Mouse (Mus musculus): ENCODE measurements around the gene Kat2b. TPM values are rescaled to one million over a fixed set of nuclear protein-coding genes. Genes with fewer than 3 reads are reported as not detected.

The Kat2b gene
- polyA plus RNA-seq, 1 experiment from 2014 or later, result 5.2 TPM

- H3K27me3 ChIP-seq (ENCODE audit: control insufficient read depth, insufficient read depth, low read length), result no peaks in the 10 kb centered on the region
- 70% methylated on average over 8 of the region's 8 CpGs for WGBS
- H3K9me3 ChIP-seq (replicated peaks; ENCODE audit: control insufficient read depth, low read length), result 0 out of 2 replicates have a peak, but pooled peaks cover 3% of the 10 kb centered on the region
These were observed 15.1 kb upstream of the Kat2b start for GRCm38 (mm10) chr17:53551306-53552299.

GRCm38 (mm10) chr17:53554088-53554487, 12.6 kb upstream of the Kat2b start:
- no peaks in the 10 kb centered on the region for H3K4me1 ChIP-seq (ENCODE audit: control insufficient read depth, insufficient read depth, low read length)
- no peak overlapping the region for H3K9ac ChIP-seq (ENCODE audit: low read length)
- H3K36me3 ChIP-seq (ENCODE audit: control insufficient read depth, insufficient read depth, low read length), result no peaks in the 10 kb centered on the region
- no peak overlapping the region for H3K27ac ChIP-seq (ENCODE audit: low read length)
- WGBS, result 64% methylated on average over 4 of the region's 4 CpGs
- ATAC-seq (ENCODE audit: insufficient read depth, low FRiP score), result no peak
- H3K4me2 ChIP-seq (ENCODE audit: low read depth, low read length), result no peak overlapping the region
- no peak overlapping the region for H3K4me3 ChIP-seq (replicated peaks; ENCODE audit: low read length)
- no peaks in the 10 kb centered on the region for H3K27me3 ChIP-seq (ENCODE audit: control insufficient read depth, insufficient read depth, low read length)
- 0 out of 2 replicates have a peak, but pooled peaks cover 3% of the 10 kb centered on the region for H3K9me3 ChIP-seq (replicated peaks; ENCODE audit: control insufficient read depth, low read length)

More at GRCm38 (mm10) chr17:53551306-53552299, 15.1 kb upstream of the Kat2b start:
- Histone ChIP-seq H3K27ac (ENCODE audit: low read length) (no peak overlapping the region), H3K4me1 (ENCODE audit: control insufficient read depth, insufficient read depth, low read length) (no peaks in the 10 kb centered on the region), H3K36me3 (ENCODE audit: control insufficient read depth, insufficient read depth, low read length) (no peaks in the 10 kb centered on the region), H3K9ac (ENCODE audit: low read length) (no peak overlapping the region), H3K4me2 (ENCODE audit: low read depth, low read length) (no peak overlapping the region), H3K4me3 (replicated peaks; ENCODE audit: low read length) (no peak overlapping the region)
- ATAC-seq (ENCODE audit: insufficient read depth, low FRiP score), result no peak

GRCm38 (mm10) chr17:53554813-53555212, 11.8 kb upstream of the Kat2b start:
- Histone ChIP-seq H3K9me3 (replicated peaks; ENCODE audit: control insufficient read depth, low read length) (0 out of 2 replicates have a peak, but pooled peaks cover 3% of the 10 kb centered on the region), H3K4me3 (replicated peaks; ENCODE audit: low read length) (no peak overlapping the region), H3K4me2 (ENCODE audit: low read depth, low read length) (no peak overlapping the region), H3K9ac (ENCODE audit: low read length) (no peak overlapping the region), H3K27ac (ENCODE audit: low read length) (no peak overlapping the region), H3K4me1 (ENCODE audit: control insufficient read depth, insufficient read depth, low read length) (no peaks in the 10 kb centered on the region), H3K36me3 (ENCODE audit: control insufficient read depth, insufficient read depth, low read length) (no peaks in the 10 kb centered on the region), H3K27me3 (ENCODE audit: control insufficient read depth, insufficient read depth, low read length) (no peaks in the 10 kb centered on the region)
- WGBS, result 71% methylated on average over 3 of the region's 3 CpGs
- ATAC-seq (ENCODE audit: insufficient read depth, low FRiP score), result no peak

DNA sequence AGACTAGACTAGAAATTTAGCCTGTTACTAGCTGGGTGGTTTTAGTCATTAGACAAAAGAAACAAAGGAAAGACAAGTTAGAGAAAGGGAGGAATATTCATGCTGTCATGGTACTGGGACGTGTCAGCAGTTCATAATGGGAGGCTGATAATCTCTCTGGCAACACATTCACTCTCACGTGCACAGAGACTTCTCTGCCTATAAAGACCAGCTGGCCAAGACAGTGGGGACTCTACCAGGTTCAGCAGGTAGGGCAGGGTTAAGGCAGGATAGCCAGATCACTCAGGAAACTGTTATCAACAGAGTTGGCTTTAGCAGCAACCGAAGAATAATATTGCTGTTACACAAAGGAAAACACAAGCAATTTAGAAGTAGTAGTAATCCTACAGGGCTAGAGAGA, 9.2 kb upstream of the Kat2b start:
- no peak for ATAC-seq (ENCODE audit: insufficient read depth, low FRiP score)
- H3K27ac ChIP-seq (ENCODE audit: low read length), result no peak overlapping the region
- no peak overlapping the region for H3K9ac ChIP-seq (ENCODE audit: low read length)
- no peaks in the 10 kb centered on the region for H3K4me1 ChIP-seq (ENCODE audit: control insufficient read depth, insufficient read depth, low read length)
- WGBS, result 51% methylated on average over 3 of the region's 3 CpGs
- H3K27me3 ChIP-seq (ENCODE audit: control insufficient read depth, insufficient read depth, low read length), result no peaks in the 10 kb centered on the region
- no peak overlapping the region for H3K4me3 ChIP-seq (replicated peaks; ENCODE audit: low read length)
- no peak overlapping the region for H3K4me2 ChIP-seq (ENCODE audit: low read depth, low read length)
- no peaks in the 10 kb centered on the region for H3K9me3 ChIP-seq (replicated peaks; ENCODE audit: control insufficient read depth, low read length)
- H3K36me3 ChIP-seq (ENCODE audit: control insufficient read depth, insufficient read depth, low read length), result no peaks in the 10 kb centered on the region

GRCm38 (mm10) chr17:53559646-53560045, 7.0 kb upstream of the Kat2b start:
- Histone ChIP-seq H3K27ac (ENCODE audit: low read length) (no peak overlapping the region), H3K4me1 (ENCODE audit: control insufficient read depth, insufficient read depth, low read length) (no peaks in the 10 kb centered on the region), H3K9ac (ENCODE audit: low read length) (no peak overlapping the region), H3K36me3 (ENCODE audit: control insufficient read depth, insufficient read depth, low read length) (no peaks in the 10 kb centered on the region), H3K4me3 (replicated peaks; ENCODE audit: low read length) (no peak overlapping the region), H3K4me2 (ENCODE audit: low read depth, low read length) (no peak overlapping the region), H3K9me3 (replicated peaks; ENCODE audit: control insufficient read depth, low read length) (no peaks in the 10 kb centered on the region), H3K27me3 (ENCODE audit: control insufficient read depth, insufficient read depth, low read length) (no peaks in the 10 kb centered on the region)
- WGBS, result 80% methylated on average over 5 of the region's 5 CpGs
- no peak for ATAC-seq (ENCODE audit: insufficient read depth, low FRiP score)

GRCm38 (mm10) chr17:53561458-53562029, 5.1 kb upstream of the Kat2b start:
- Histone ChIP-seq H3K27me3 (ENCODE audit: control insufficient read depth, insufficient read depth, low read length) (no peaks in the 10 kb centered on the region), H3K27ac (ENCODE audit: low read length) (no peak overlapping the region), H3K4me1 (ENCODE audit: control insufficient read depth, insufficient read depth, low read length) (no peaks in the 10 kb centered on the region), H3K9me3 (replicated peaks; ENCODE audit: control insufficient read depth, low read length) (no peaks in the 10 kb centered on the region), H3K36me3 (ENCODE audit: control insufficient read depth, insufficient read depth, low read length) (no peaks in the 10 kb centered on the region), H3K4me2 (ENCODE audit: low read depth, low read length) (no peak overlapping the region), H3K4me3 (replicated peaks; ENCODE audit: low read length) (no peak overlapping the region), H3K9ac (ENCODE audit: low read length) (no peak overlapping the region)
- ATAC-seq (ENCODE audit: insufficient read depth, low FRiP score), result no peak
- WGBS, result 83% methylated on average over 4 of the region's 4 CpGs

GRCm38 (mm10) chr17:53564837-53565236, 1.8 kb upstream of the Kat2b start:
- Histone ChIP-seq H3K4me1 (ENCODE audit: control insufficient read depth, insufficient read depth, low read length) (peaks cover 14% of the 10 kb centered on the region), H3K9me3 (replicated peaks; ENCODE audit: control insufficient read depth, low read length) (no peaks in the 10 kb centered on the region), H3K36me3 (ENCODE audit: control insufficient read depth, insufficient read depth, low read length) (no peaks in the 10 kb centered on the region), H3K4me3 (replicated peaks; ENCODE audit: low read length) (no peak overlapping the region), H3K27me3 (ENCODE audit: control insufficient read depth, insufficient read depth, low read length) (no peaks in the 10 kb centered on the region), H3K9ac (ENCODE audit: low read length) (no peak overlapping the region), H3K27ac (ENCODE audit: low read length) (no peak overlapping the region), H3K4me2 (ENCODE audit: low read depth, low read length) (no peak overlapping the region)
- no peak for ATAC-seq (ENCODE audit: insufficient read depth, low FRiP score)
- WGBS, result 87% methylated on average over 4 of the region's 4 CpGs

GRCm38 (mm10) chr17:53566919-53567345, 271 bp downstream of the Kat2b start:
- Histone ChIP-seq H3K4me1 (ENCODE audit: control insufficient read depth, insufficient read depth, low read length) (peaks cover 22% of the 10 kb centered on the region), H3K9ac (ENCODE audit: low read length) (peak overlapping the region; percentile 93), H3K9me3 (replicated peaks; ENCODE audit: control insufficient read depth, low read length) (no peaks in the 10 kb centered on the region), H3K27me3 (ENCODE audit: control insufficient read depth, insufficient read depth, low read length) (no peaks in the 10 kb centered on the region), H3K4me3 (replicated peaks; ENCODE audit: low read length) (peak overlapping the region; percentile 68), H3K36me3 (ENCODE audit: control insufficient read depth, insufficient read depth, low read length) (no peaks in the 10 kb centered on the region), H3K4me2 (ENCODE audit: low read depth, low read length) (peak overlapping the region; percentile 92), H3K27ac (ENCODE audit: low read length) (peak overlapping the region; percentile 94)
- peak; percentile 65 for ATAC-seq (ENCODE audit: insufficient read depth, low FRiP score)
- under 1% methylated on average over 23 of the region's 51 CpGs for WGBS
